Mouse (Mus musculus): Measurements from ENCODE around the gene Kif5a.

DNA sequence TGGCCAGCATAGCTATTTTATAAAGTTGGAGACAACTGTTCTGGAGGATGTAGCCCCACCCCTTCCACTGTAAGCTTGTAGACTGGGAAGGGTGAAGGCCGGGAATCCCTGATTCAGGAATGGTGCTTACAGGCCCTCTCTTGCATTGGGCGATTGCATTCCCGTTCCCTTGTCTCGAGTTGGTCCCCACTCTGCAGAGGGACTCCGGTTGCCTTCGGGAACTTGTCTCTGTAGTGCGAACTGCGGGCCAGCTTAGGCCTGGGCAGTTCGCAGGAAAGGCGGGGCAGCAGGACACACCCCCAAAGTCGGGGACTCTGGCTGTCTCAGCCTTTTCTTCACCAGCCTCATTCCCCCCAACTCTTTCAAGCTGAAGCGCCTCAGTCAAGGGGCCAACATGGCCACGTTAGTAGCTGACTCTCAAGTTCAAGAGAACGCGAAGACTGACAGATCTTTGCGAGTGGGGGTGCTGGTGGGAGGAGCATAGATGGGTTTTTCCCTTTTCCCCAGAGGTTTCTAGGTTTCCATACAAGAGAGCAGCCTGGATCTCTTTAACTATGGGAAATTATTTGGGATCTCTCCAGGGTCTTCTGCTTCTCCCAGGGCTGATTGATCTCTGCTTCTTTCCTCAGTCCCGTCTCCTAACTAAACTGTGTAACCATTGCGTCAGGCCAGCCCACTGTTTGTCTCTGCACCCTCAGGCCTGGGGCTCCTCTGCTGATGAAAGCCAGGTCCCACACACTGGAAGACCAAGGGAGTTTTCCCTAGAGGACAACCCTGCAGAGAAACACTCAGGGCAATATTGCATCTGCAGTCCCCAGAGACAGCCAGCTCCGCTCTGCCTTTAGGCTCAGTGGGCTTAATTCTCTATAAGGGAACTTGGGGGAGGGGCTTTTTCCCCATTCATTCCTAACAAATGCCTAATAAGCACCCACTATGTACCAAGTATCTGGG lies 28.1 kb upstream of the Kif5a start:
- TF ChIP-seq CTCF (IDR thresholded peaks at IDR 0.05; ENCODE audit: low read depth, low read length) (no peak), GATA1 (IDR thresholded peaks at IDR 0.05; ENCODE audit: borderline replicate concordance, low read length) (no peak), TAL1 (conservative IDR thresholded peaks at IDR 0.05; ENCODE audit: low read depth, low read length) (no peak)
